Mouse (Mus musculus) adrenal gland, postnatal 25 days (tissue): ENCODE measurements around the gene Poc1a. TPM values are rescaled to one million over a fixed set of nuclear protein-coding genes. Genes with fewer than 3 reads are reported as not detected.

ENCODE experiments used
- DNase-seq: peaks from one replicate; pipeline ENCODE4 v3.0.0; 2021; ENCODE audit warnings: mixed read lengths
- long read RNA-seq: library from polyadenylated mRNA; stranded (forward); transcript quantifications from one replicate; pipeline ENCODE4 v2.0.0, GENCODE M21; 2021
- total RNA-seq: library from RNA; stranded (reverse); gene quantifications from 2 replicates; pipeline ENCODE4 v1.2.3, GENCODE M21; 2021

The Poc1a gene
- 4.4 and 6.3 TPM in 2 replicates for total RNA-seq
- long read RNA-seq, partial matches to known transcripts = 1 of 9 reads
- long read RNA-seq, other reads (novel, unspliced or antisense) = 4 of 9 reads

DNA sequence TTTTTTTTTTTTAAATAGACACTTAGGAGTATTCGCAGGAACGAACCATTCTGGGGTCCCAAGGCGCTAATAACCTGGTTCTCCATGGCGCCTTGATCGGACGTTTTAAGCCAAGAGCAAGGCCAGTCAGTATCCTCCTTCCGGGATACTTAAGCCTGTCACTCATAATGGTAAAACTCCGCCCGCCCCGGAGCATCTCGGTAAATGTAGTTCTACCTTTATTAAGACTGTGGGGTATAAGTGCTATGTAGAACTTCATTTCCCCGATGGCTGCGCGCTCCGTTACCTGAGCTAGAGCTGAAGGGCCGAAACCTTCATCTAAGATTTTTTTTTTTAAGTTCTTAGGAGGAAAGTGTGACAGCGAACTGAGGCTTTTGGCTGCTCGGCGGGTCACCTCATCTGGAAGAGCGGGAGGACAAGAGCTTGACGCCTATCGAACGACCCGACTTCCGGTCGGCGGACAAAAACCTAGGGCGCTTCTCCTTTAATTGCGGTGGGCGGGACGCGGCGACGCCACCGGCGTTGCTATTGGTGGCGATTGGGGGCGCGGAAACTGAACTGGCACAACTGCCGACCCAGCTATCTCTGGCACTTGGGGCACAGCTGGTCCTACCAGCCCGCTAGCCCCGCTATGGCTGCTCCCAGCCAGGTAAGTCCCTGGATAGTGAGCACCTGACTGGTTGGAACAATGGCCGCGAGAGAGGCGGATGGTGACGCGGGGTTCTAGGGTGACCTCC is at the start of gene Poc1a:
Gene Poc1a, plus strand, starts transcription at position 254 of the 737 bp plus-strand sequence.
- DNase-seq = peak; percentile 93

DNA sequence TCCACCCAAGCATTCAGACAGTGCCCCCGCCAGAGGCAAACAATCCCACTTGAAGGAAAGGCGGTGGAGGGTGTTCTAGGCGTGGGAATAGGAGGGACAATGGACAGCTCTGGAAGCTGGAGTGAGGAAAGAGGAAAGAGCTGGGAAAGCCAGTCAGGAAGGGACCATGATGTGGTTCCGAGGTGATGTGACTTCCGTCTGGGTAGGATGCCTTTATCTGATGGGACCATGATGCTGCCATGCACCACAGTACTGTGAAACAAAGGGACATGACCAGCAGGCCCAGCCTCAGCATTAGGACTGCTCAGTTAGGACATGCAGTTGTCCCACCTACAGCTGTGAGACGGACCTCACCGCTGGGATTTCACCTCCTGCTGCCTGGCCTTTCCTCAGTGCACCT is 49.6 kb upstream of the Poc1a start:
- DNase-seq = no peak

DNA sequence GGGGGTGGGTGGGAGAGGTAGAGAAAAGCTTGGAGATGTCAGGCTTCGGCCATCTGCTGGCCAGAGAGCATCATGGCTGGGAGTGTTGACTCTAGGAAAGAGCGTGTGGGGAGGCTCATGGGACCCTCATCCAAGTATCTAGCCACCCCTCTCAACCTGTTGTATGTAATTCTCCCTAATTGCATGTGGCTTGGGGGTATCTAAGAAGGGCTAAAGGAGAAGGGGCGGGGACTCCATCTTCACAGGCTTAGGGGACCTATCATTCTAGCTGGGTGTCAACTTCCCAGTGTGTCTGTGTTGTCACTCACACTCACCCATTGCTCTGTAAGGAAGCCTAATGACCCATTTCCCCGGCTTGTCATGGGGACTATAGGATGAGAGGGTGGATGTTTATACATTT is 49.0 kb upstream of the Poc1a start:
- no peak for DNase-seq

DNA sequence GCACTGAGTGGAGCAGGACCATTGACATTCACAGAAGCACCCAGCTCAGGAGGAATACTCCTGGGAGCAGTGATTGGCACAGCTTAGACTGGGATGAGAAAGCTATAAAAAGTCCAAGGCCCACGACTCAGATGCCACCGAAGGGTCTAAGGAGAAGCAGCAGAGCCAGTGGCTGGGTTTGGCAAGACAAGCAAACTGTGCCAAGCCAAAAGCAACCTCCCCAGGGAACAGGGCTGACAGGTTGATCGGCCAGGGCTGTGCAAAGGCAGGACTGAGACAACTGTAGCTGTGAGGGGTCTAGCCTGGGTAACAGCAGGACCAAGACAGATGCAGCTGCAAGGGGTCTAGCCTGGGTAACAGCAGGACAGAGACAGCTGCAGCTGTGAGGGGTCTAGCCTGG is 47.9 kb upstream of the Poc1a start:
- no peak for DNase-seq

DNA sequence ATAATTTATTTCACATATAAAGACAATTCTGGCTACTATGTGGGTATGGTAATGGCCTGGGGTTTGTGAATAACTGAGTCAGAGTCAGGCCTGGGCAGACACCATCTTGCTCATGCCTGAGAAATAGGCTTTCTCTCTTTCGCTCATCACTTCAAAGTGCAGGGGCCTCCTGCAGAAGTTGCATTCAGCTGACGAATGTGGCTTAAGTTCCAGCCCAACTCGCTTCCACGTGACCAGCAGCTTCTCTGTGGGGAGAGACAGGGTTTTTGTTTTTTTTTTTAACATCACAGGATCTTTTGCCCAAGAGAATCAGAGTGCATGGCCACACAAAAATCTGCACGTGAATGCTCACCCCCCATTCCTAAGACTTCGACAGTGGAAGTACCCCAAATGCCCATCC is 46.9 kb upstream of the Poc1a start:
- DNase-seq = no peak

DNA sequence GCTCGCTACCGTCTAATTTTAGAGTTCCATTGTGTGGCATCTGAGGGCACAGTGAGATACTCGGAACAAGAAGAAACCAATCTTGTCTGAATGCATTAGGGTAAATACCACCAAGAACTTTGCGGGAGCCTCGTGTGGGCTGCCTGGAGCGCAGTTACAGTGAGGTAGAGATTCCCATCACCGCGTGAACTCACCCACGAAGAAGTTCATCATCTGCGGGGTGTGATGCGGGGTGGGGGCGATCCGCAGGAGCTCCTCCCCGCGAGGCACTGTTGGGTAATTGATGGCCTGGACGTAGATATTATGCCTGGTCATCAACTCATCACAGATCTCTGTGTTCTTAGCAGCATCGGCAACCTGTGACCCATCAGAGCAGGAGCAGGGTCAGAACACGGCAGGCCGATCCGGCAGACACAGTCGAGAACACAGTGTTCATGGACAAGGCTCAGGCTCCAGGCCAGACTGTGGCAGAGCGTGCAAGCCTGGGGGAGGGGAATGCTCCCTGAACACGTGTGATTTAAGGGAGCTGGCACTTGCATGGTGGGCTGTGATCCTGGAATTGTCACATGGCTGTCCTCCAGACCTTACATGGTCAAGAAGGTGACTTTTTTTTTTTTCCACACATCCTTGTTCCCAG is 45.5 kb upstream of the Poc1a start:
- no peak for DNase-seq

DNA sequence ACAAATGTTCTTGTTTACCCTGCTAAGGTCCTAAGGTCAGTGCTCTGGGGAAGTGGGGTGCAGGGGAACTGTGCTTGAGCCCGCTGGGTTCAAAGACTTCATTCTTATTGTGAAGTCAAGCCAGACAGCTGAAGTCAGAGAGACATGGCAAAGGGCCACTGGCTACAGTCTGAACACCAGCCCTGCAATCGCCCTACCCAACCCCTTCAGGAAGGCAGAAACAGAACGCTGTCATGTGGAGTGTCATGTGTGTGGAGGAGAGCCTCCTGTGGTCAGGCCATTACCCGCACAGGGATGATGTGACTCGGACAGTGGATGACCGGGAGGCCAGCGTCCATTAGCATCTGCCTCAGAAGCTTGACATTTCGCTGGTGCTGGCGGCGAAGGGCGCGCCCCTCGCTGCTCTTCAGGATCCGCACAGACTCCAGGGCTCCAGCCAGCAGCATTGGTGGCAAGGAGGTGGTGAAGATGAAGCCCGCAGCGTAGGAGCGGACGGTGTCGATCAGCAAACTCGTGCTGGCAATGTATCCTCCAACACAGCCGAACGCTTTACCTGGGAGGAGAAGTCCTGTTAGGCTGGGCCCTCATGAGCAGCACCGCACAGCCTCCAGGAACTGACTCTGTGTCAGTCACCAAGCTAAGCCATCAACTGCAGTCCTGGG is 44.6 kb upstream of the Poc1a start:
- no peak for DNase-seq

DNA sequence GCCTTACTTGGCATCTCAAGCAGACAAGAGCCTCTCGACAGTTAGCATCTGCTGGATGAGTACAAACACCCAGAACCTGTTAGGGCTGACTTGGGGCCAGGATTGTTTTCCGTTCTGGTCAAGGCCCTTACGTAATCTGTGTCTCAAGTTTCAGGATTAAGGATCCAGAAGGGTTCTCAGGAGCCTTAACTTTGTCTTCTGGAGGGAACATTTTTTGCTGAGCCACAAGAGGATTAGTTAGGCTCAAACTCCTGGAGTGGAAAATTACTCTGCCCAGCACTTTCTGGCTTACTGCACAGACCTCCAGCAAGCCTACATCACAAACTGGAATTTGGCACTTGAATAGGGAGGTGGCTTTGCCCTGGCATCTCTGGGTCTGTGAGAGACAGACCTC is 44.0 kb upstream of the Poc1a start:
- DNase-seq = no peak

DNA sequence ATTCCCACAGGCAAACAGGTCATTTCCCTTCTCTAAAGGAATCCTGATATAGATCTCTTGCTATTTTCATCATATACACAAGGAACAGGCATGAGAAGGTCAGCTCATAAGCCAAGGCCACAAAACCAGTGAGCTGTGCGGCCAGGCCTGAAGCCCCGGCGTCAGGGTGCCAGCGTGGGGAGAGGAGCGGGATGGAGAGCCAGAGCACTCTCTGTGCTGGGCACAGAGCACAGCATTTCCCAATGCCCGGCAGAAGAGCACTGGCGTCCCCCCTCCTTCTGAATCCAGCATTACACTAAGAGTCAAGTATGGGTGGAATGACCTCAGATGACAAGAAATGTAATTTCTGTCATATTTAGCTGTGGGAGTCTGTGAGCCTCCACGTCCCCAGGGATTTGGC is 43.5 kb upstream of the Poc1a start:
- no peak for DNase-seq

DNA sequence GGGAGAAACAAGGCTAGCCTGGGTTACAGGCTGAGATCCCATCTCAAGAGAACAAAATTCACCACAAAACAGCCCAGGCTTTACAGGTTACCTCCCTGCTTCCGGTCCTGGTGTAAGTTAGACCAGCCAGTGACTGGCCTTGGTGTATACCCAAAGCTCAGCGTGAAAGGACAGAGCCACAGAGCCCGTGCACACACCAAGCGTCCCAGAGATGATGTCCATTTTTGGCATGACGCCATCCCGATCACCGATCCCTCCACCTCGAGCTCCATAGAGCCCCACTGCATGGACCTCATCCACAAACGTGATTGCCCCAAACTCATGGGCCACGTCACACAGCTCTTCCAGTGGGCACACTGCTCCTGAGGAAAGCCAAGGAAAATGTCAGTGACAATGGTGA is 43.0 kb upstream of the Poc1a start:
- DNase-seq = no peak

DNA sequence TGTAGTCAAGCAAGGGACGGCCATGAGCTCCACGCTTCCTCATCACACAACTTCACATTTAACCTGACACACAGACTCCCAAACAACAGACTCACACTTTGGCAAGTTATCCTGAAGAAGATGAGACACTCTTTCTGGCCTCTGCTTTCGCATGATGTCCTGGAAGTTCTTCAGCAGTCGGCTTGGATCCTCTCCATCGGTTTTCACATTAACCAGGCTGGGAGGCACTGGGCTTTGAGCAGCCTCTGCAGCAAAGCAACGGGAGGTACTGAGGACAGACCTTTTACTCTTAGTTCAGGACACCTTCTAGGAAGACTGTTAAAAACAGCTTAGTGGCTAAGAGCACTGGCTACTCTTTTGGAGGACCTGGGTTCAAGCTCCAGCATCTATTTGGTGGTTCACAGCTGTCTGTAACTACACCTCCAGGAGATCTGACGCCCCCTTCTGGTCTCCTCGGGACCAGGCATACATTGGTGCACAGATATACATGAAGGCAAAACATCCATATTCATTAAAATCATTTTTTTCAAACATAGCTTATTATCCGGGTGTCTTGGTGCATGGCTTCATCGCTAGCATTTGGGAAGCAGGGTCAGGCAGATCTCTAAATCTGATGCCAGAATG is 39.2 kb upstream of the Poc1a start:
- no peak for DNase-seq

DNA sequence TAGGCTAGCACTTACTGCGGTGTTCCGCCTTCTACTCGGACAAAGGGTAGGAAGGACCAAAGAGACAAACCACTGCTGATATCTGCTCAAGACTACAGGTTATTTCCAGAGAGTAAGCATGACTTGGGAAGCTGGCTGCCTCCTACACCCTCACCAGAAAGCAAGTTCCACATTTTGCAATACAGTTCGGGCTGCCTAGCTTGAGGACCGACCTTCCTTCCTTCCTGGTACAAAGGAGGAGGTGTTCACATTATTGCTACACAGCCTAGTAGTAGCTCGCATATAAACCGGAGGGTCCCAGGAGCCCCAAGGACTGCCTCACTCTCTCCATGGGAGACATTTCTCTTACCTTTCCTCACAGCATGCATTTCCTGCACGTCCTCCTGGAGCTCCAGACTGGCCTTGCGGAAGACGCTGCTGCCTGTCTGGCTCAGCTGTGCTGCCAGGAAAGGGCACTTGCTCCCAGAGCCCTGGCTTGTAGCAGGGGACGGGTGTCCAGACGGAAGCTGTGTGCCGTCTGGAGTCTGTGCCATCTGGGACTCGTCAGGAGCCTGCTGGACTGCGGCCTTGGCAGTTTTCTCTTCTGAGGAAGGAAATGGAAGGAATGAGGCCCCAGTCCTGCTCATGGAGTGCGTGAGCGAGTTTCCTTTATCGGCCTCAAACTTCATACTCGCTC is 37.9 kb upstream of the Poc1a start:
- peak; percentile 56 for DNase-seq

DNA sequence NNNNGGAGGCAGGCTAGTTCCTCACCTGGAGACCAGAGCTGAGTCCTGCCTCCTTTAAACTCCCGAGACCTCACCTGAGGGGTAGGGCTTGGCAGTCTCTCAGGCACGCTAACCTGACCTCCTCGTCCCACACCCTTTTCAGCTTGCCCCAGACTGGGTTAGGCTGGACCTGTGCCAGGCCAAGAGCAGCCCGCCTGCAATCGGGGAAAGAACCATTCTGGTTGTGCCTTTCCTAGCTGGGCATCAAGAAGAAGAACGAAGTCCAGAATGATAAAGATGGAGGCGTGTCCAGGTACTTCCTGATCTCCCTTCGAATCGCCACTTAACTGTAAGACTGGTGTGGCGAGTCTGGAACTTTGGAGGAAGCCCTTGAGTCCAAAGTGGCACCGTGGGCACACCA is 31.3 kb upstream of the Poc1a start:
- DNase-seq = no peak

DNA sequence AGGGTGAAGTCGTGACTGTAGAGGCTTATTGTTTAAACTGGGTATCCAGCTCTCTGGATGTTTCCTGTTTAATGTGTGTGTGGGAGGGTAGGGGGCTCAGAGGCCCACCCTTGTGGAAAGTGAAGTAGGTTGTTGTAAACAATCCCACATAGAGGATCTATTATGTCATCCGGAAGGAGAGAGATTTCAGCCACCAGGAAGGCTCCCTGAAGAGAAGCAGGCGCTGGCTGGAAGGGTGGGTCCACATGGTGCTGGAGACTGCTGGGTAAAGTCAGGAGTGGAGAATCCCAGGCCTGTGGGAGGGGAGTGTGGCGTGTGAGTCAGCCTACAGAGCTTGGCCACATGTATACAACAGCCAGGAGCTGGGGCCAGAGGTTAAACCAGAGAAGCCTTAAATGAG is 30.6 kb upstream of the Poc1a start:
- DNase-seq = no peak

DNA sequence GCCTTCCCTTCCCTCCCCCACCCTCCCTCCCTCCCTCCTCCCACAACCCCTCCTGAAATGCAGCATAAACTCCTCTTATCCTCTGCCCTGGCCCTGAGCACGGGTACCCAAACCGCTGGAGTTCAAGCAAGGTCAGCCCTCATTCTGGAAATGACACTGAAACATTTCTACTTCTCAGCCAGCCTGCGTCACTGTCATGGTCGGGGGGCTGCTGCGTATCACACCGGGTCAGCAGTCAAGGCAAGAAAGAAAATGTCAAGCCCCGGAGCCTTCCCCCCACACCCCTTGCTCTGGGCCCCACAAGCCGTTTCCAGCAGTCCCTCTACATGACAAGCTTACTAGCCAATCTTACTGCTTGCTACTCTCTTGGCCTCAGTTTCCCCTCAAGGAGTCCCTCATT is 29.8 kb upstream of the Poc1a start:
- no peak for DNase-seq

DNA sequence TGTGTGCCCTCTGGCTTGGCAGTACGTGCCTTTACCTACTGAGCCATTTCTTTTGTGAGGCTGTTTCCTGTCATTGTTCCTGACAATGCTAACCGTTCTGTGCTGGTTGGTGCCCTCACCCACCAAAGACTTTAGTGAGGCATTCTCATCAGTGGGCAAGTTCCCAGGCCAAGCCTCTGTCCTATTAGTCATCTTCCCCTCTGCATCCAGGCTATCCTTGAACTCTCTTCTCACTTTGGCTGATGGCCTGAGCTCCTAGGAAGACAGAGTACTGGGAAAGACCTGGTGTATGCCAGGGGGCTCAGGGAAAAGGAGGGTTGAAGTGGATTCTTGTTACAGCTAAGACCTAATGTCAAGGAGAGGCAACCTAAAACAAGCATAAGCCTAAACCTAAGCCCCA is 26.9 kb upstream of the Poc1a start:
- no peak for DNase-seq

DNA sequence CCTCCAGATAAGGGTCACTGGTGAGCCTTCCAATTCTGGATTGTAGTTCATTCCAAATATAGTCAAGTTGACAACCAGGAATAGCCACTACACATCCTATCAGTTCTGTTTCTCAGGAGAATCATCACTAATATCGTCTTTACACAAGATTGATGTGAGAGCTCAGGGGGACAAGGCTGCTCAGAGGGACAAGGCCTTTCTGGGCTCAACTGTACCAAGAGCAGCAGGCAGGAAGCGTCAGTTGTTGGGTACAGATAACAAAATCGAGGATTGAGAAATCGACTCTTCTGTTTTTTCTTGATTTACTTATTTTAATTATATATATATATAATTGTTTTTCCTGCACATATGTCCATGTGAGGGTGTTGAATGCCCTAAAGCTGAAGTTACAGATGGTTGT is 22.4 kb upstream of the Poc1a start:
- no peak for DNase-seq

DNA sequence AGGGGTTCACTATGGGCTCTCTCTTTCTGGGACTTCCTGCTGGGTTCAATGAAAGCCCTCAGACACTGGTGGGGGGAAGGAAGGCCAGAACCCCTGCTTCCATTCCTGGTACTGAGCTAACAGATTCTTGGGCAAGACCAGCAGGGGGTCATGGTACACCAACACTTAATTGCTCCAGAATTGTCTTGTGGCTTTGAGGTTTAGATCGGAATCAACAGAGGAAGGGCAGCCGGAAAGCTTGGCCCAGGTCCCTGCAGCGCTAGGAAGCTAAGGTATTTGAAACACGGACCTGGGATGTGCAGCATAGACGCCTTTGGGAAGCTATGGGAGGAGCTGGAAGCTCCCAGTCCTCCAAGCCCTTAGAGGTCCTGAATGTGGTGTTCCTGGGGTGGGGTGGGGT is 21.9 kb upstream of the Poc1a start:
- no peak for DNase-seq

DNA sequence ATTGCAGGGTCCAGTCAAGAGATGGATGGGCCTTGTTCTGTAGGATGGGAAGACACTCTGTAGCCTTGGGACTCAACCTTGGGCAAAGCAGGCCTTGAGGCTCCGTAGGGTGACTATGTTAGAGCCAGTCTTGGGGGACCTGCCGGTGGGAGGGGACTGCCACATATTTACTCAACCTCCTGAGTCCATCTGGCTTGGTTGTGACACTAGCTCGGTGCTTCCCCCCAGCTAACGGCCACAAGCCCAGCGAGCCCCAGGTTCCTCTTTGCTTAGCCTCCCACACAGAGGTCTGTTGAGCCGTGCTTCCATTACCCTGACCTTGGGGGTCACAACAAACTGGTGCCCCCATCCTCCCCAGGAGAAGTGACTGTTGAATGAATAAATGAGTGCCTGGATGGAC is 19.8 kb upstream of the Poc1a start:
- DNase-seq = no peak

DNA sequence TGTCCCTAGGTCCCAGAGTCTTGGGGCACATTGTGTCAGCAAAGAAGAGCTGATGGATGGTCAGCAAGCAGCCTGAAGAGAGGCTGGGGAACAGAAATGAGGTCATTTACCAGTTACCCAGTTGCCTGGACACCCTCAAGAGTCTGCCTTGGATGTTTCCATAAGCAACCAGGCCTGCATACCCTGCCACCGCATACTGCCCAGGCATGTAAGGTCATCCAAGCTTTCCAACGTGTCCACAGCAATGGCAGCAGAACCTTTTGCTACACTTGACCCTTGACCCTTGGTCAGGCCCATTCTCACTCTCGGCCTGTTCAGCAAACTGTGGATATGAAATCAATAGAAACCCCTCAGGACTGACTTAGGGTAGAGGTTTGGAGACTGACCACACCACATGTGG is 19.4 kb upstream of the Poc1a start:
- no peak for DNase-seq

DNA sequence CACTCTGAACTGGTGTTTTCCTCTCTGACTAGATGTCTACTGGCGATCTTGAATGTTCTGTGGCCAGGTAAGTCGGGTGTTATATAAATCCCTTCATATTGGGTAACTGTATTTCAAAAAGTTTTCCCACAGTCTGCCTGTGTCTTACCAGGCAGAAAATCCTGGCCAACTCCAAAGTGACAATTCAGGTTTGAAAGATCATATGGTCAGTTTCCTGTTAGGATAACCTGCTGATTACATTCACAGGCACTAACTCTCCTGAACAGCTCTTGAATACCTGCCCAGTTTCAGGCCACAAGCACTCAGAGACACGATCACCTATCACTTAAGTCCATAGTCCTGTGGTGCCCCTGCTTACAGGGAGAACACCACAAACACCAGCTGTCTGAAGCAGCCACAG is 18.8 kb upstream of the Poc1a start:
- DNase-seq = no peak

DNA sequence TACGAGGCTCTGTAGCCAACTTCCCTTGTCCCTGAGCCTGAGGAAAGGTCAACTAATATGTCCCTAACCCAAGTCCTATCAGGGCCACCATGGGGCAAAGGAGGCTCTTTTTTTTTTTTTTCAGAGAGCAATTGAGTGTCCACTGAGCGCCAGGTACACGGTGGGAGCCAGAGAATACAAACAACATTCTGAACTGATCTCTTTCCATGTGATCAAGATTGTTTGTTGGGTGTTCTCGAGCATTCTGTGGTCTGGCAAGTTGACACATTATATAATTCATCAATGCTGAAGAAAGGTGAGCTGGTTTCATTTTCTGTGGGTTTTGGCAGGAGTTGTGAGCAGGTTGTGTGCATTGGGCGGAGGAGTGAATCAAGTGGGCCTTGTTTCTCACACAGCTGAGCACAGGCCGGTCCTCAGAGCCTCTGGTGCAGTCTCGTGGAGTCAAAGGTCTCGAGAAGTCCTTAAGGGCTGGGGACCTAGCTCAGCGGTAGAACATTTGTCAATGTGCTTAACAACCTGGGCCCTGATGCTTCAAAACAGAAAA is 17.4 kb upstream of the Poc1a start:
- DNase-seq = no peak
